Mouse (Mus musculus) limb, embryonic 13.5 days (tissue): ENCODE measurements at regions not wholly inside any gene's neighbourhood (a gene's known extent, or its start where the extent isn't known, plus 50 kb on each side); places are given as distances from the start of the nearest gene placed in this dataset.

Experiments used
- ATAC-seq: fragments of 200-750 bp; cut with Nextera tagmentation; 2 replicates; pipeline ENCODE4 v1.8.0; 2017; ENCODE audit warnings: low read depth, moderate number of reproducible peaks, moderate TSS enrichment; ENCODE audit not compliant: low FRiP score
- H3K27ac ChIP-seq: fragments of 300-500 bp; sonication (generic); 2 replicates; pipeline ENCODE4 v1.5.1; 2015; ENCODE audit warnings: inconsistent platforms, mild to moderate bottlenecking, moderate library complexity
- H3K27me3 ChIP-seq: fragments of 300-500 bp; sonication (generic); 2 replicates; pipeline ENCODE4 v1.6.1; 2015; ENCODE audit warnings: mild to moderate bottlenecking, inconsistent platforms
- H3K36me3 ChIP-seq: fragments of 300-500 bp; sonication (generic); 2 replicates; pipeline ENCODE4 v1.6.1; 2015; ENCODE audit warnings: inconsistent platforms, mild to moderate bottlenecking, moderate library complexity
- H3K4me1 ChIP-seq: fragments of 300-500 bp; sonication (generic); 2 replicates; pipeline ENCODE4 v1.6.1; 2015; ENCODE audit warnings: inconsistent platforms
- H3K4me2 ChIP-seq: fragments of 300-500 bp; sonication (generic); replicated peaks from 2 replicates; pipeline ENCODE4 v1.6.1; 2015; ENCODE audit warnings: inconsistent platforms, mild to moderate bottlenecking, moderate library complexity
- H3K4me3 ChIP-seq: fragments of 300-500 bp; sonication (generic); 2 replicates; pipeline ENCODE4 v1.5.1; 2015; ENCODE audit warnings: moderate library complexity, mild to moderate bottlenecking, inconsistent platforms
- H3K9ac ChIP-seq: fragments of 300-500 bp; sonication (generic); 2 replicates; pipeline ENCODE4 v1.6.1; 2015; ENCODE audit warnings: mild to moderate bottlenecking, inconsistent platforms
- H3K9me3 ChIP-seq: fragments of 300-500 bp; sonication (generic); 2 replicates; pipeline ENCODE4 v1.6.1; 2016; ENCODE audit warnings: inconsistent platforms
- WGBS: fragments of 180-500 bp; shearing (Covaris S2); methylation state at CpG from one replicate; pipeline ENCODE4 v1.1.7; 2015; 5-methylcytosine and 5-hydroxymethylcytosine counted together

- H3K9ac ChIP-seq, result no peak overlapping the region
- 45% methylated on average over 11 of the region's 11 CpGs for WGBS
- no peak overlapping the region for H3K27ac ChIP-seq
- H3K4me1 ChIP-seq, result peaks cover 20% of the 10 kb centered on the region
- H3K4me2 ChIP-seq, result no peak overlapping the region
- no peaks in the 10 kb centered on the region for H3K36me3 ChIP-seq
- H3K4me3 ChIP-seq, result no peak overlapping the region
- H3K27me3 ChIP-seq, result no peaks in the 10 kb centered on the region
- no peaks in the 10 kb centered on the region for H3K9me3 ChIP-seq
- ATAC-seq, result no peak
These were observed 54.4 kb upstream of the Calcoco1 start for GRCm38 (mm10) chr15:102776218-102776850.

- Histone ChIP-seq H3K9ac (no peak overlapping the region), H3K27ac (no peak overlapping the region), H3K4me2 (no peak overlapping the region), H3K27me3 (no peaks in the 10 kb centered on the region), H3K36me3 (no peaks in the 10 kb centered on the region), H3K4me3 (no peak overlapping the region), H3K4me1 (peaks cover 39% of the 10 kb centered on the region), H3K9me3 (no peaks in the 10 kb centered on the region)
- ATAC-seq, result no peak
- WGBS, result 71% methylated on average over 6 of the region's 6 CpGs
These were observed 58.6 kb upstream of the Calcoco1 start for GRCm38 (mm10) chr15:102780626-102781025.

DNA sequence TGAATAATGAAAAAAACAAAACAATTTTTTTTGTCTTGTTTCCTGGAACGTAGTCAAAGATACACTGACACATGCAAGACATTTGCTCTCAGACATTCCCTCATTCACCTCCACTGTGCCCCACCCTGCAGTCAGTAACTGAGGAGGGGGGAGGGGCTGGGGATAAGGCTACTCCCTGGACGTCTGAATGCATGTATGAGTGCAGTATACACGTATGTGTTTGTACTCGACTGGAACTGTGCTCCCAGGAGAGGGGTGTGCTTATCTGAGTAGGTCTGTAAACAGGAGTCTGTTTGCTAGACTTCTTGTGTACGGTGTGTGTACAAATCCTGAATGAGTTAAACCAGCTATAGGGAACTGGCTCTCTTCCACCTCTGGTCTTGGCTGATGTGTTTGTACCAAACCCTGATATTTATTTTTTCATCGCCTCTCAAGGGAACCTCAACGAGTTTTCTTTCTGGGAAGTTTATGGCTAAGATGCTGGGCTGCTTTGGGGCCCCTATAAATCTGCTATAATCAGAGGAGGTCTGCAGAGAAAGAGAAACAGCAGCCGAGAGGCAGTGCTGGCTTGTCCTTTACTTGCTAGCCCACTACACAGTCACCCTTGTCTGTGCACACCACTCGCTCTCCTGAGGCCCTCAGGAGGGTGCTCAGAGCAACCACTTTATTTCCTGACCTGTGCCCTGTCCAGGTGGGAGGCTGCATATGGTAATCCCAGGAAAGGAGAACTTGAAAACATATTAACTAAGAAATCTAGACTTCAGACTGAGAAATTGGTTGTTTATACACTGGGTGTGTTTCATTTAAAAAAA is 61.2 kb upstream of the Calcoco1 start:
- 20% methylated on average over 9 of the region's 9 CpGs for WGBS
- Histone ChIP-seq H3K4me1 (peaks cover 27% of the 10 kb centered on the region), H3K9ac (no peak overlapping the region), H3K9me3 (no peaks in the 10 kb centered on the region), H3K27ac (peak overlapping the region; percentile 18; the same call in 1 of the 2 replicates), H3K4me2 (peak overlapping the region; percentile 21), H3K27me3 (no peaks in the 10 kb centered on the region), H3K4me3 (no peak overlapping the region), H3K36me3 (no peaks in the 10 kb centered on the region)
- ATAC-seq, result peak; percentile 73

DNA sequence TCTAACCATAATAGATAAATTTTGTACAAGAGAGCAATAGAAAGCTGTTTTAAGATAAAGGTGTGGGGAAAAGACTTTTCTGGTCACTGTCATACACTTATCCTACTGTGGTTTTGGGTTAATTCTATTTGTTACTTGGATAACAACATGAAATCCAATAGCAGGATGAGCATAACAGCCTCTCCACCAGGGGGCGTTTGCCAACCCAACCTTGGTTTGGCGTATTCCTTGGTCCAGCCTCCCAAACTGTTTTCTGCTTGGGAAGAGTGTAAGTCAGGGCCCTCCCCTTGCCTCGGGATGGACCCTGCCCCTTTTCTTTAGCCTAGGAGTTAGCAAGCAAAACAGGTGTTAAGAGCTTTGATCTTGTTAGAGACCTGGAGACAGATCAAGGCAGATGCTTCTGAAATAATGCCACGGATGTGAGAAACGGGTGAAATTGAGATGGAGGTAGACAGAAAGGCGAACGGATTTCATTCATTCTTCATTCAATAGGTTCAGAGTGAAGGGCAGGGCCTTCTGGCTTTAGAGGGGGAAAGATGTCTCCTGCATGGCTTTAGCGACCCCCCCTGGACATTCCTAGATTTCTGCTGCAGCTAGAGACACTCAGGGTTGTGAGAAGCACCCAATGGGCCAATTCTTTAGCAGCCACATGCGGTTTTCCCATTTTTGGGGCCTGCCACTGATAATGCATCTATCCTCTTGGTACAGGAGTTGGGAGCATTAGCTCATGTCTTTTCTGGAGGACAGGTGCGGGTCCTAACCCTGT is 63.3 kb upstream of the Calcoco1 start:
- no peak overlapping the region for H3K9ac ChIP-seq
- no peak overlapping the region for H3K27ac ChIP-seq
- peaks cover 3% of the 10 kb centered on the region; the same call in 1 of the 2 replicates for H3K27me3 ChIP-seq
- 30% methylated on average over 10 of the region's 10 CpGs for WGBS
- no peak overlapping the region for H3K4me3 ChIP-seq
- no peak for ATAC-seq
- H3K4me2 ChIP-seq, result no peak overlapping the region
- H3K9me3 ChIP-seq, result no peaks in the 10 kb centered on the region
- H3K36me3 ChIP-seq, result no peaks in the 10 kb centered on the region
- peaks cover 24% of the 10 kb centered on the region for H3K4me1 ChIP-seq

GRCm38 (mm10) chr15:102788846-102789518 is 67.0 kb upstream of the Calcoco1 start:
- no peaks in the 10 kb centered on the region for H3K36me3 ChIP-seq
- H3K4me3 ChIP-seq, result no peak overlapping the region
- 42% methylated on average over 7 of the region's 7 CpGs for WGBS
- no peak overlapping the region for H3K27ac ChIP-seq
- H3K9me3 ChIP-seq, result no peaks in the 10 kb centered on the region
- no peak for ATAC-seq
- peaks cover 4% of the 10 kb centered on the region; the same call in 1 of the 2 replicates for H3K27me3 ChIP-seq
- H3K4me2 ChIP-seq, result no peak overlapping the region
- peaks cover 4% of the 10 kb centered on the region for H3K4me1 ChIP-seq
- no peak overlapping the region for H3K9ac ChIP-seq

DNA sequence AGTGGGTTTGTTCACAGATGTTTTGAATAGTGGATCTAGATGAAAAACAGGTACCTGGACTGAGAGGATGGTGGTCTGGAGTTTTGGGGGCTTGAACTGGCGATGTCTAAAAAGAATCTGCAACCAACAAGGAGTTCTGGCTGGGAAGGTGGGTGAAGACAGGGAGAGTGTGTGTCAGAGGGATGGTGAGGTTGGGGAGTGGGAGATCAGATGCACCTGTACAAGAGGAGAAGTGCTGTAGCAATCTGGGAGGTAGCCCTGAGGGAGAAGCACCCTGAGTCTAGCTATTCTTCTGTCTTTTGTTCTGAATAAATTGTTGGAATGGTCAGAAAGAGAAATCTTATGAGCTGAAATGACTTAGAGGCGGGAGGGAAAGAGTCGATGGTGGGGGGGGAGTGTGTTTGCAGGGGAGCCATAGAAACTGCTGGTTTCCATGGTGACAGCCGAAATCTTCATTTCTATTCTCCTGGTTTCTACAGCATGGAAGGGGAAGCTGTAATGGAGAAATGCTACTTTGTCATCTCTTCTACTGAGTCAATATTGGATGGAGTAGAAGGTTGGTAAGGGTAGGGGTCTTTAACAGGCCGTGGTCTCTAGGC is 75.1 kb upstream of the Calcoco1 start:
- Histone ChIP-seq H3K27ac (no peak overlapping the region), H3K36me3 (no peaks in the 10 kb centered on the region), H3K9me3 (no peaks in the 10 kb centered on the region), H3K4me2 (no peak overlapping the region), H3K4me1 (no peaks in the 10 kb centered on the region), H3K9ac (no peak overlapping the region), H3K4me3 (no peak overlapping the region), H3K27me3 (no peaks in the 10 kb centered on the region; the same call in 1 of the 2 replicates)
- WGBS, result 73% methylated on average over 5 of the region's 5 CpGs
- ATAC-seq, result no peak

DNA sequence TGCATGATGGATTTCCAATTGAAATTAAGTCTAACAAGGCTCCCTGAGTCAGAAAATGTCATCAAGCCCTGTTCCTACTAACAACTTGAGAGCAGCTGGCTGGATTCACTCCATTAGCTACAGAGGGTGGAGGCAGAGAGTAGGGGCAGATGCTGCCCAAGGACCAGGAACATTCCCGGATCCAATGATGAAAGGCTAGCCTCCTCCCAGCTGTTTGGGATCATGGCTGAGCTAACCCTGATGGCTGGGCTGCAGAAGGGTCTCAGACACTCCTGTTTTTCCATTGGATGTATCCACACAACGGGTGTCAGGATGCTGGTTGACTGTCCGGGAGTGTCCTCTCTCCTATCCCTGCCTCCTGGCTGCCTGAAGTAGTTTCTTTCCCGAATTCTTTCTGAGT is 78.1 kb upstream of the Calcoco1 start:
- Histone ChIP-seq H3K27me3 (peaks cover 4% of the 10 kb centered on the region; the same call in 1 of the 2 replicates), H3K4me3 (no peak overlapping the region), H3K4me1 (no peaks in the 10 kb centered on the region), H3K27ac (no peak overlapping the region), H3K36me3 (no peaks in the 10 kb centered on the region), H3K9ac (no peak overlapping the region), H3K9me3 (no peaks in the 10 kb centered on the region), H3K4me2 (no peak overlapping the region)
- no peak; the same call in 1 of the 2 replicates for ATAC-seq
- 72% methylated on average over 4 of the region's 4 CpGs for WGBS

GRCm38 (mm10) chr15:102802265-102802813 is 80.4 kb upstream of the Calcoco1 start:
- Histone ChIP-seq H3K9me3 (no peaks in the 10 kb centered on the region), H3K4me2 (no peak overlapping the region), H3K9ac (no peak overlapping the region), H3K36me3 (no peaks in the 10 kb centered on the region), H3K4me3 (no peak overlapping the region), H3K4me1 (no peaks in the 10 kb centered on the region), H3K27ac (no peak overlapping the region), H3K27me3 (peaks cover 4% of the 10 kb centered on the region; the same call in 1 of the 2 replicates)
- WGBS, result 72% methylated on average over 8 of the region's 8 CpGs
- ATAC-seq, result no peak

- H3K4me2 ChIP-seq, result no peak overlapping the region
- no peak overlapping the region for H3K27ac ChIP-seq
- H3K4me1 ChIP-seq, result no peaks in the 10 kb centered on the region
- H3K9me3 ChIP-seq, result no peaks in the 10 kb centered on the region
- WGBS, result 42% methylated on average over 3 of the region's 3 CpGs
- no peaks in the 10 kb centered on the region for H3K36me3 ChIP-seq
- ATAC-seq, result no peak
- H3K9ac ChIP-seq, result no peak overlapping the region
- no peak overlapping the region for H3K4me3 ChIP-seq
- H3K27me3 ChIP-seq, result 0 out of 2 replicates have a peak, but pooled peaks cover 4% of the 10 kb centered on the region
These were observed 85.4 kb upstream of the Calcoco1 start for GRCm38 (mm10) chr15:102807353-102807752.

GRCm38 (mm10) chr15:102819181-102819580 is 97.2 kb upstream of the Calcoco1 start:
- Histone ChIP-seq H3K27me3 (0 out of 2 replicates have a peak, but pooled peaks cover 6% of the 10 kb centered on the region), H3K9ac (no peak overlapping the region), H3K9me3 (no peaks in the 10 kb centered on the region), H3K4me1 (no peaks in the 10 kb centered on the region), H3K36me3 (no peaks in the 10 kb centered on the region), H3K4me3 (no peak overlapping the region), H3K4me2 (no peak overlapping the region), H3K27ac (no peak overlapping the region)
- WGBS, result 79% methylated on average over 12 of the region's 12 CpGs
- ATAC-seq, result no peak

GRCm38 (mm10) chr15:102839688-102840087 is 81.2 kb upstream of the Hoxc13 start:
- WGBS, result 80% methylated on average over 5 of the region's 5 CpGs
- 0 out of 2 replicates have a peak, but pooled peaks cover 3% of the 10 kb centered on the region for H3K27me3 ChIP-seq
- no peaks in the 10 kb centered on the region for H3K4me1 ChIP-seq
- no peaks in the 10 kb centered on the region for H3K9me3 ChIP-seq
- H3K36me3 ChIP-seq, result no peaks in the 10 kb centered on the region
- no peak overlapping the region for H3K4me3 ChIP-seq
- H3K27ac ChIP-seq, result no peak overlapping the region
- no peak overlapping the region for H3K9ac ChIP-seq
- H3K4me2 ChIP-seq, result no peak overlapping the region
- ATAC-seq, result no peak
